Mouse (Mus musculus) adrenal gland, adult (tissue): ENCODE results near the gene Slc46a3.
A peak's percentile ranks its signal among the peaks of the same experiment; 100 is the strongest.

ENCODE experiments used
- DNase-seq, 2 experiments: peaks; one replicate each; pipeline ENCODE4 v3.0.0; 2022 to 2023; ENCODE audit warnings: low spot score in 1 of 2; ENCODE audit not compliant: inconsistent age in 2 of 2

Gene Slc46a3

GRCm38 (mm10) chr5:147894455-147895076, at the start of gene Slc46a3:
TSS of gene Slc46a3 (minus strand) at chr5:147894815.
- DNase-seq: peak; percentile 97 to 99

- DNase-seq: peak in 1 of 2 experiments; percentile 31
These were observed 44.6 kb upstream of the Slc46a3 start for GRCm38 (mm10) chr5:147939226-147939625.

- no peak for DNase-seq
These were observed 40.5 kb upstream of the Slc46a3 start for GRCm38 (mm10) chr5:147935096-147935495.

GRCm38 (mm10) chr5:147928668-147929497, 34.3 kb upstream of the Slc46a3 start:
- peak in 1 of 2 experiments; percentile 36 for DNase-seq

- DNase-seq: peak in 1 of 2 experiments; percentile 65
These were observed 31.5 kb upstream of the Slc46a3 start for GRCm38 (mm10) chr5:147925935-147926604.

- no peak for DNase-seq
These were observed 30.0 kb upstream of the Slc46a3 start for GRCm38 (mm10) chr5:147924621-147925020.

- peak; percentile 64 to 75 for DNase-seq
These were observed 23.6 kb upstream of the Slc46a3 start for GRCm38 (mm10) chr5:147918044-147918846.

GRCm38 (mm10) chr5:147916171-147916570, 21.6 kb upstream of the Slc46a3 start:
- peak; percentile 80 to 86 for DNase-seq

- DNase-seq: no peak
These were observed 20.5 kb upstream of the Slc46a3 start for GRCm38 (mm10) chr5:147915038-147915566.

GRCm38 (mm10) chr5:147913241-147913842, 18.7 kb upstream of the Slc46a3 start:
- DNase-seq: peak in 1 of 2 experiments; percentile 22

- peak in 1 of 2 experiments; percentile 65 for DNase-seq
These were observed 17.1 kb upstream of the Slc46a3 start for GRCm38 (mm10) chr5:147911744-147912143.

- peak in 1 of 2 experiments; percentile 47 for DNase-seq
These were observed 16.3 kb upstream of the Slc46a3 start for GRCm38 (mm10) chr5:147910807-147911509.

- DNase-seq: peak; percentile 84 to 89
These were observed 13.2 kb upstream of the Slc46a3 start for GRCm38 (mm10) chr5:147907851-147908250.

GRCm38 (mm10) chr5:147907144-147907543, 12.5 kb upstream of the Slc46a3 start:
- peak in 1 of 2 experiments; percentile 42 for DNase-seq

- peak; percentile 48 to 81 for DNase-seq
These were observed 8.6 kb upstream of the Slc46a3 start for GRCm38 (mm10) chr5:147903166-147903565.

GRCm38 (mm10) chr5:147902008-147902757, 7.6 kb upstream of the Slc46a3 start:
- no peak for DNase-seq

GRCm38 (mm10) chr5:147898968-147899549, 4.4 kb upstream of the Slc46a3 start:
- no peak for DNase-seq

GRCm38 (mm10) chr5:147898254-147898653, 3.6 kb upstream of the Slc46a3 start:
- no peak for DNase-seq
